Mouse (Mus musculus) urinary bladder, adult 2 months (tissue): ENCODE data around the gene Tbc1d15. TPM values are rescaled to one million over a fixed set of nuclear protein-coding genes. Genes with fewer than 3 reads are reported as not detected.

Source experiments
- DNase-seq: peaks from one replicate; pipeline ENCODE4 v3.0.0; 2022; ENCODE audit warnings: low spot score
- polyA plus RNA-seq: library from polyadenylated mRNA; depleted of rRNA; stranded (reverse); fragments of >200 nt; gene quantifications from 2 replicates; pipeline ENCODE4 v1.2.3, GENCODE M21; 2012; rRNA removed

Tbc1d15 gene
- 44.6 and 52.0 TPM in 2 replicates for polyA plus RNA-seq

- DNase-seq = peak; percentile 93
Observed at GRCm38 (mm10) chr10:115251088-115251934, at the start of gene Tbc1d15. Gene Tbc1d15 (minus strand): TSS chr10:115251467.

- DNase-seq = no peak
Observed at GRCm38 (mm10) chr10:115298683-115299082, 47.4 kb upstream of the Tbc1d15 start.

- DNase-seq = no peak
Observed at GRCm38 (mm10) chr10:115297582-115297981, 46.3 kb upstream of the Tbc1d15 start.

GRCm38 (mm10) chr10:115296401-115296935 lies 45.2 kb upstream of the Tbc1d15 start:
- DNase-seq = no peak

GRCm38 (mm10) chr10:115295162-115295561 lies 43.9 kb upstream of the Tbc1d15 start:
- DNase-seq = no peak

- no peak for DNase-seq
Observed at GRCm38 (mm10) chr10:115294715-115295114, 43.4 kb upstream of the Tbc1d15 start.

- DNase-seq = no peak
Observed at GRCm38 (mm10) chr10:115293946-115294345, 42.7 kb upstream of the Tbc1d15 start.

GRCm38 (mm10) chr10:115290671-115291070 lies 39.4 kb upstream of the Tbc1d15 start:
- DNase-seq = no peak

GRCm38 (mm10) chr10:115288856-115289255 lies 37.6 kb upstream of the Tbc1d15 start:
- DNase-seq = no peak

- no peak for DNase-seq
Observed at GRCm38 (mm10) chr10:115284170-115284569, 32.9 kb upstream of the Tbc1d15 start.

GRCm38 (mm10) chr10:115281381-115281780 lies 30.1 kb upstream of the Tbc1d15 start:
- DNase-seq = no peak

GRCm38 (mm10) chr10:115271649-115272048 lies 20.4 kb upstream of the Tbc1d15 start:
- no peak for DNase-seq

- DNase-seq = no peak
Observed at GRCm38 (mm10) chr10:115270612-115271390, 19.5 kb upstream of the Tbc1d15 start.

- no peak for DNase-seq
Observed at GRCm38 (mm10) chr10:115262926-115263562, 11.8 kb upstream of the Tbc1d15 start.

- DNase-seq = no peak
Observed at GRCm38 (mm10) chr10:115262261-115262660, 11.0 kb upstream of the Tbc1d15 start.

- no peak for DNase-seq
Observed at GRCm38 (mm10) chr10:115261428-115261827, 10.2 kb upstream of the Tbc1d15 start.

- no peak for DNase-seq
Observed at GRCm38 (mm10) chr10:115256162-115256561, 4.9 kb upstream of the Tbc1d15 start.

GRCm38 (mm10) chr10:115253521-115253920 lies 2.3 kb upstream of the Tbc1d15 start:
- DNase-seq = no peak

GRCm38 (mm10) chr10:115252321-115252757 lies 1.1 kb upstream of the Tbc1d15 start:
- DNase-seq = peak; percentile 39

GRCm38 (mm10) chr10:115250235-115251087 lies 806 bp downstream of the Tbc1d15 start:
- no peak for DNase-seq

- DNase-seq = no peak
Observed at GRCm38 (mm10) chr10:115248041-115248440, 3.2 kb downstream of the Tbc1d15 start.
